In genomic region chr19:3906795-3907786, GRCm38 (mm10) we compare ENCODE assay signal across 8 mouse cellular contexts. TPM values are rescaled to one million over a fixed set of nuclear protein-coding genes. Genes with fewer than 3 reads are reported as not detected.
A peak's percentile ranks its signal among the peaks of the same experiment; 100 is the strongest.
DNase-seq lines count a peak whose midpoint lies in the region; ATAC-seq and TF ChIP-seq lines count a peak whose summit lies in the region.

Gene Tcirg1, minus strand, starts transcription at chr19:3907133.

- H3K27me3 ChIP-seq in hindbrain, embryonic 15.5 days: 0 out of 2 replicates have a peak, but pooled peaks cover 3% of the 10 kb centered on the region

- no peak for TF ChIP-seq CTCF in gastrocnemius, adult 2 months (IDR thresholded peaks at IDR 0.05)

- H3K36me3 ChIP-seq in hindbrain, embryonic 15.5 days: peaks cover 16% of the 10 kb centered on the region

- peak within 1 kb of the TSS; percentile 73 for H3K4me3 ChIP-seq in gastrocnemius, adult 2 months
- peak within 1 kb of the TSS; percentile 43 for H3K4me3 ChIP-seq in hindbrain, embryonic 15.5 days

- intact Hi-C loops in gastrocnemius, adult 2 months (cut with DNase I): no loop called here

- H3K4me2 ChIP-seq in hindbrain, embryonic 15.5 days: peak within 1 kb of the TSS; percentile 74

- WGBS in hindbrain, embryonic 15.5 days: 5% methylated on average over 36 of the region's 36 CpGs

- peak; percentile 94 for DNase-seq in NIH3T3 (ENCODE audit: low read depth)
- peak; percentile 48 to 51 for DNase-seq in cerebellum, postnatal 14 days
- DNase-seq in gastrocnemius, adult 2 months: peak; percentile 86
- peak in 1 of 2 experiments; percentile 41 for DNase-seq in left cerebral cortex, adult 8-10 months (ENCODE audit: low spot score in 2 of 2)
- peak; percentile 74 to 78 for DNase-seq in right cerebral cortex, postnatal 10 days (ENCODE audit: low spot score in 2 of 2)
- peak; percentile 80 to 82 for DNase-seq in urinary bladder, postnatal 4 days (ENCODE audit: low spot score in 2 of 2)

- no peaks in the 10 kb centered on the region for H3K9me3 ChIP-seq in hindbrain, embryonic 15.5 days

- H3K9ac ChIP-seq in hindbrain, embryonic 15.5 days: peak within 1 kb of the TSS; percentile 51

- peaks cover 30% of the 10 kb centered on the region for H3K4me1 ChIP-seq in hindbrain, embryonic 15.5 days (replicated peaks)

- ATAC-seq in hindbrain, embryonic 15.5 days (ENCODE audit: low FRiP score, low read depth): peak; percentile 72; the same call in 1 of the 2 replicates
- peak; percentile 78 for ATAC-seq in megakaryocyte, adult 5-6 weeks (ENCODE audit: poor library complexity, severe bottlenecking)

- H3K27ac ChIP-seq in gastrocnemius, adult 2 months: peak within 1 kb of the TSS; percentile 81
- peak within 1 kb of the TSS; percentile 16; the same call in 1 of the 2 replicates for H3K27ac ChIP-seq in hindbrain, embryonic 15.5 days (replicated peaks)

RNA-seq across cellular contexts. Expression of gene Tcirg1, which starts in this region (rescaled TPM):
- total RNA-seq in gastrocnemius, adult 2 months (2021): 1 to 10 TPM; 5.1 to 5.8 TPM
- polyA plus RNA-seq in hindbrain, embryonic 15.5 days (2015; fragmentation: Nextera tagmentation; extraction: Ambion mirVana): 16.4 and 16.8 TPM in 2 replicates
- 10 to 100 TPM; 14.9 to 26.1 (median 21.5) TPM for total RNA-seq in left cerebral cortex, adult 8-10 months (2022)
- total RNA-seq in megakaryocyte, adult 5-6 weeks (2015): 197 and 207 TPM in 2 replicates
- total RNA-seq in megakaryocyte, adult 5-6 weeks (2017): 315 and 316 TPM in 2 replicates

Comparison
In these comparisons a context has a peak if more than half of its experiments do, and no peak if none do; other contexts are left out.
1. RNA of gene Tcirg1 (total RNA-seq): 197 to 316 TPM in megakaryocyte, adult 5-6 weeks; 14.9 to 26.1 TPM in left cerebral cortex, adult 8-10 months and 5.1 to 5.8 TPM in gastrocnemius, adult 2 months; every median in the first group is over 4 times any median in the second.